Mouse (Mus musculus) forebrain, embryonic 14.5 days (tissue): ENCODE results near the gene Cenpl. TPM values are rescaled to one million over a fixed set of nuclear protein-coding genes. Genes with fewer than 3 reads are reported as not detected.

Experiments
- polyA plus RNA-seq: library from polyadenylated mRNA; unstranded; fragments of >200 nt; fragmentation: Nextera tagmentation; extraction: Ambion mirVana; gene quantifications from 2 replicates; pipeline ENCODE4 v1.2.1, GENCODE M21; 2014

The Cenpl gene
- polyA plus RNA-seq, 1 experiment from 2014 or later: 27.5 TPM

Other genes with a start within 250 kb of the Cenpl start
- gene Rc3h1, start 164.3 kb upstream of the Cenpl start, polyA plus RNA-seq: 7.1 and 10.4 TPM in 2 replicates
- 1.1 and 1.9 TPM in 2 replicates for gene Serpinc1, start 92.1 kb upstream of the Cenpl start, polyA plus RNA-seq
- 10.5 and 17.8 TPM in 2 replicates for gene Zbtb37, start 35.9 kb upstream of the Cenpl start, polyA plus RNA-seq
- 38.4 and 41.3 TPM in 2 replicates for gene Dars2, start 55 bp upstream of the Cenpl start, polyA plus RNA-seq
- 17.2 and 17.7 TPM in 2 replicates for gene Klhl20, start 60.8 kb downstream of the Cenpl start, polyA plus RNA-seq
- 22.7 and 27.0 TPM in 2 replicates for gene Ankrd45, start 72.0 kb downstream of the Cenpl start, polyA plus RNA-seq
- not detected in 2 replicates for gene Tex50, start 88.6 kb downstream of the Cenpl start, polyA plus RNA-seq
- 256 and 281 TPM in 2 replicates for gene Prdx6, start 180.5 kb downstream of the Cenpl start, polyA plus RNA-seq